Mouse (Mus musculus): ENCODE results near the gene 3110082I17Rik.
A peak's percentile ranks its signal among the peaks of the same experiment; 100 is the strongest.

3110082I17Rik gene

GRCm38 (mm10) chr5:139460384-139461067 lies at the start of gene 3110082I17Rik:
3110082I17Rik (minus strand) TSS chr5:139460527.
- peak; percentile 98 for DNase-seq

- peak; percentile 29 for DNase-seq
These were observed 45.9 kb upstream of the 3110082I17Rik start for GRCm38 (mm10) chr5:139506207-139506606.

GRCm38 (mm10) chr5:139505073-139505606 lies 44.8 kb upstream of the 3110082I17Rik start:
- peak; percentile 83 for DNase-seq

- DNase-seq: peak; percentile 65
These were observed 42.0 kb upstream of the 3110082I17Rik start for GRCm38 (mm10) chr5:139502281-139502680.

GRCm38 (mm10) chr5:139498791-139499190 lies 38.5 kb upstream of the 3110082I17Rik start:
- no peak for DNase-seq

- no peak for DNase-seq
These were observed 36.6 kb upstream of the 3110082I17Rik start for GRCm38 (mm10) chr5:139496939-139497338.

- DNase-seq: no peak
These were observed 34.8 kb upstream of the 3110082I17Rik start for GRCm38 (mm10) chr5:139495019-139495669.

GRCm38 (mm10) chr5:139493690-139494089 lies 33.4 kb upstream of the 3110082I17Rik start:
- no peak for DNase-seq

- no peak for DNase-seq
These were observed 31.0 kb upstream of the 3110082I17Rik start for GRCm38 (mm10) chr5:139491348-139491747.

GRCm38 (mm10) chr5:139490131-139490530 lies 29.8 kb upstream of the 3110082I17Rik start:
- DNase-seq: peak; percentile 20

- peak; percentile 100 for DNase-seq
These were observed 24.0 kb upstream of the 3110082I17Rik start, which contains the start of gene Zfand2a for GRCm38 (mm10) chr5:139484185-139484814. Zfand2a (minus strand) TSS chr5:139484549.

GRCm38 (mm10) chr5:139483171-139483848 lies 23.0 kb upstream of the 3110082I17Rik start:
- no peak for DNase-seq

- DNase-seq: no peak
These were observed 20.1 kb upstream of the 3110082I17Rik start for GRCm38 (mm10) chr5:139480406-139480805.

GRCm38 (mm10) chr5:139479088-139479487 lies 18.8 kb upstream of the 3110082I17Rik start:
- DNase-seq: no peak

- DNase-seq: no peak
These were observed 14.4 kb upstream of the 3110082I17Rik start for GRCm38 (mm10) chr5:139474741-139475140.

- peak; percentile 34 for DNase-seq
These were observed 7.7 kb upstream of the 3110082I17Rik start for GRCm38 (mm10) chr5:139467998-139468397.

- DNase-seq: no peak
These were observed 6.5 kb upstream of the 3110082I17Rik start for GRCm38 (mm10) chr5:139466801-139467200.

- DNase-seq: no peak
These were observed 6.0 kb upstream of the 3110082I17Rik start for GRCm38 (mm10) chr5:139466373-139466772.

GRCm38 (mm10) chr5:139464874-139465273 lies 4.5 kb upstream of the 3110082I17Rik start:
- no peak for DNase-seq

- no peak for DNase-seq
These were observed 389 bp downstream of the 3110082I17Rik start for GRCm38 (mm10) chr5:139459938-139460337.

GRCm38 (mm10) chr5:139457241-139457640 lies 3.1 kb downstream of the 3110082I17Rik start:
- no peak for DNase-seq

- DNase-seq: no peak
These were observed 5.2 kb downstream of the 3110082I17Rik start for GRCm38 (mm10) chr5:139455166-139455565.

- DNase-seq: no peak
These were observed 7.3 kb downstream of the 3110082I17Rik start for GRCm38 (mm10) chr5:139453031-139453430.

All from retina, postnatal 1 day (tissue).